Mouse (Mus musculus) heart, embryonic 11.5 days (tissue): ENCODE measurements around the gene Ssbp3. TPM values are rescaled to one million over a fixed set of nuclear protein-coding genes. Genes with fewer than 3 reads are reported as not detected.

Experiments
- ATAC-seq: fragments of 200-750 bp; cut with Nextera tagmentation; replicated peaks from 2 replicates; pipeline ENCODE4 v1.8.0; 2017; ENCODE audit warnings: moderate library complexity; ENCODE audit not compliant: insufficient number of reproducible peaks, low FRiP score, low TSS enrichment
- H3K27ac ChIP-seq: fragments of 300-500 bp; sonication (generic); 2 replicates; pipeline ENCODE4 v1.5.1; 2014; ENCODE audit warnings: mild to moderate bottlenecking, low read depth, low read length
- H3K27me3 ChIP-seq: fragments of 300-500 bp; sonication (generic); 2 replicates; pipeline ENCODE4 v1.6.1; 2014; ENCODE audit warnings: mild to moderate bottlenecking, low read length, mixed read lengths; ENCODE audit not compliant: control insufficient read depth, insufficient read depth
- H3K36me3 ChIP-seq: fragments of 300-500 bp; sonication (generic); 2 replicates; pipeline ENCODE4 v1.6.1; 2014; ENCODE audit warnings: mild to moderate bottlenecking, low read length, moderate library complexity, mixed read lengths; ENCODE audit not compliant: control insufficient read depth, insufficient read depth
- H3K4me1 ChIP-seq: fragments of 300-500 bp; sonication (generic); 2 replicates; pipeline ENCODE4 v1.6.1; 2014; ENCODE audit warnings: low read length; ENCODE audit not compliant: control insufficient read depth, insufficient read depth
- H3K4me2 ChIP-seq: fragments of 300-500 bp; sonication (generic); 2 replicates; pipeline ENCODE4 v1.6.1; 2014; ENCODE audit warnings: mild to moderate bottlenecking, moderate library complexity
- H3K4me3 ChIP-seq: fragments of 300-500 bp; sonication (generic); 2 replicates; pipeline ENCODE4 v1.5.1; 2014; ENCODE audit warnings: low read depth, low read length
- H3K9ac ChIP-seq: fragments of 300-500 bp; sonication (generic); 2 replicates; pipeline ENCODE4 v1.6.1; 2014; ENCODE audit warnings: mild to moderate bottlenecking, low read depth, low read length, moderate library complexity
- H3K9me3 ChIP-seq: fragments of 300-500 bp; sonication (generic); replicated peaks from 2 replicates; pipeline ENCODE4 v1.6.1; 2016; ENCODE audit warnings: low read length; ENCODE audit not compliant: control insufficient read depth
- WGBS: fragments of 180-500 bp; shearing (Covaris S2); extraction: QIAGEN DNeasy Blood & Tissue Kit; methylation state at CpG from one replicate; pipeline ENCODE4 v1.1.7; 2014; ENCODE audit not compliant: insufficient replicate concordance; 5-methylcytosine and 5-hydroxymethylcytosine counted together
- polyA plus RNA-seq: library from polyadenylated mRNA; unstranded; fragments of >200 nt; fragmentation: Nextera tagmentation; extraction: Ambion mirVana; gene quantifications from 2 replicates; pipeline ENCODE4 v1.2.1, GENCODE M21; 2014

The Ssbp3 gene
- polyA plus RNA-seq, 1 experiment from 2014 or later, result 63.4 TPM

DNA sequence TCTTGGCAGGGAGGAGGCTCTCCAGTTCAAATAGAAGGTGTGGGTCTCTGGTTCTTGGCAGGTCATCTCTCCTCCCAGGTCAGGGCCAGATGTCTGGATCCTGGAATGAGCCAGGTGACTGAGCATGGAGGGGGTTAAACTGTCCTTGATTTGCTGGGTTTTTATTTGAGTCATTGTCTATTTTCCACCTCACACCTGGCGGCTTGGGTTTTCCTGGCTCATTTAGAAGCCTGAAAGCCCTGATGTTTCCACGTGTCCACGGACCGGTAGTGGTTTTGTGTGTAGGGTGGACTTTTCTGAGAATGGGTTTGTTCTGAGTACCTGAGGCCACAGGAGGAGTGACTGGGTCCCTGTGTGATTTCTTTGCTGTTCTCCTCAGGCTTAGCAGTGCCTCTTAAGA, 9.6 kb downstream of the Ssbp3 start:
- H3K4me1 ChIP-seq, result peaks cover 37% of the 10 kb centered on the region
- no peak overlapping the region for H3K9ac ChIP-seq
- H3K4me2 ChIP-seq, result no peak overlapping the region
- H3K27me3 ChIP-seq, result no peaks in the 10 kb centered on the region
- no peaks in the 10 kb centered on the region for H3K9me3 ChIP-seq
- ATAC-seq, result no peak
- WGBS, result 88% methylated on average over 4 of the region's 4 CpGs
- no peak overlapping the region for H3K27ac ChIP-seq
- H3K4me3 ChIP-seq, result no peak overlapping the region
- peaks cover 39% of the 10 kb centered on the region for H3K36me3 ChIP-seq

DNA sequence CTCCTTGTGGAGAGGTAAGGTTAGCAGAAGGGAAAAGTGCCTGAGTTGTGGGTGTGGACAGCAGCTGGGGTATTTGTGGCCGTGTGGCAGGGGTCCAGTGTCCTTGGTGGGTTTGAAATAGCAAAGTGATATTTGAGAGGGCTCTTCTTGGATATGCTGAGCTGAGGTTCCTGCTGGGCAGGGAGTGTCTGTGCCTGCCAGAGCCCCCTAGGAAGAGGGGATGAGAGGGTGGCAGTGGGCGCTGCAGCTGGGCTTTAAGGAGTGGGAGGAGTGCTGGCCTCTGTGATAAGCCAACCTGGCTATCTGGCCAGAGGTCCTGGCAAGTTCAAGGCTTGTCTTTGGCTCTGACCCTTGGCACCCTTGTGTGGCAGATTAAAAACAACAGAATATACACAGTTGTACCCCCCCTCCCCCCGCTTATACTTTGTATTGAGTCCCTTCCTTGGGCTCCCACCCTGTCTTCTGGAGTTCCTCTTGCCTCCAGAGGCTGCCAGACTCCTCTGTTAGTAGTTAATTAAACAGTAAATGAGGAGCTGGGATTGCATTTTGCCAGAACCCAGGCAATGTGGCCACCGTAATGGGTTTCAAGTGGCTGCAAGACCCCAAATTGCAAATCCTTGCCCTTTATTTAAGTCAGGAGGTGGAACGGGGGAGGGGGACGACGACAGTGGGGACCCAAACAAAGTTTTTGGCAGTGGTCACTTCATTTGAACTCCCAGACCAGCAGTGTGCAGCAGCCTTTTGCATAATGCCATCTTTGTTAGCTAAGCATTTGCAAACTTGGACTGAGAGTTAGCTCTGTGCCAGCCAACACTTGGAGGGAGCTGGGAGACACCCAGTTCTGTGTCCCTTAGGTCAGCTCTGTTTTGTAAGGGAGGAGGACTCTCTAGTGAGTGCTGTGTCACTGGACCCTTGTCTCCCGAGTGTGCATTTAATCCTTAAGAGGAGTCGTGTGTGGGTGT, 11.2 kb downstream of the Ssbp3 start:
- Histone ChIP-seq H3K9me3 (no peaks in the 10 kb centered on the region), H3K4me2 (peak overlapping the region; percentile 29; the same call in 1 of the 2 replicates), H3K27ac (peak overlapping the region; percentile 22; the same call in 1 of the 2 replicates), H3K4me1 (peaks cover 35% of the 10 kb centered on the region), H3K4me3 (no peak overlapping the region), H3K9ac (0 out of 2 replicates have a peak overlapping the region, but pooled peaks have one; percentile 43), H3K27me3 (no peaks in the 10 kb centered on the region), H3K36me3 (peaks cover 28% of the 10 kb centered on the region)
- WGBS, result 69% methylated on average over 9 of the region's 9 CpGs
- no peak; the same call in 1 of the 2 replicates for ATAC-seq

DNA sequence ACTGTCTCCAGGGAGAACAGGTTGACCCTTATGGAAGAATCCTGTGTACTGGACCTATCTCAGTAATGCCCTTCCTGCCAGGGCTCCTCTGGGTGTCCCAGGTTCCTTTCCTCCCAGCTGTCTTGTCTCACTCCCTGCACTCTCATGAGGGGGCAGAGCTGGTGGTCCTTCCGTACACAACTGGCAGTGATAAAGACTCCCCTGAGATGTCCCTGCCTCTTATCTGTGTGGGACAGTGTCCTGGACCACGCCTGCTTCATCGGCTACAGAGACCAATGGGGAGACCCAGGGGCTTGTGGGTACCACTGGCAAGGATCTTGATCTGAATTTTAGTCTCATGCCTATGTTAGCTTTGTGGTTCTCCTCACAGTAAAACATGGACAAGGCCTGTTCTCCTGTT, 12.4 kb downstream of the Ssbp3 start:
- peak overlapping the region; percentile 36 for H3K4me2 ChIP-seq
- H3K36me3 ChIP-seq, result peaks cover 18% of the 10 kb centered on the region
- no peaks in the 10 kb centered on the region for H3K27me3 ChIP-seq
- ATAC-seq, result peak; percentile 87
- peaks cover 35% of the 10 kb centered on the region for H3K4me1 ChIP-seq
- no peak overlapping the region for H3K4me3 ChIP-seq
- no peaks in the 10 kb centered on the region for H3K9me3 ChIP-seq
- 44% methylated on average over 3 of the region's 3 CpGs for WGBS
- H3K9ac ChIP-seq, result no peak overlapping the region
- H3K27ac ChIP-seq, result no peak overlapping the region

DNA sequence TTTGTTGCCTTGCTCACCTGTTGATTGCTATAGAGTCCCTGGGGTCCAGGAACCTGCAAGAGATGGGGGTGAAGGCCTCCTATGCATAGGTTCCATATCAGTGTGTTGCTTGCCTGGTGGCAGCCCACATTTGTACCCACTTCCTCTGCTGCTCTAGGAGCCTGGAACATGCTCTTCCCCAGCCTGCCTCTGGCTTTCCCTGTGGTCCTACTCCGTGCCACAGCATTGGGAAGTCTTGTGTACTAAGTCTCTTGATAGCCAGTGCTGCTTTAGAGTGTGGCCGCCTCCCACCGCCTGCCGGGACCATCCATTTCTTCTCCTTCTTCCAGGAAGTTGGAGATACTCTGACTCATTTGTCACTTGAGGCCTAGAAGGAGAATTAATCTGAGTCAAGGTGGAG, 13.7 kb downstream of the Ssbp3 start:
- Histone ChIP-seq H3K4me3 (no peak overlapping the region), H3K9me3 (no peaks in the 10 kb centered on the region), H3K36me3 (peaks cover 14% of the 10 kb centered on the region), H3K9ac (no peak overlapping the region), H3K4me1 (peaks cover 35% of the 10 kb centered on the region), H3K27me3 (no peaks in the 10 kb centered on the region), H3K4me2 (peak overlapping the region; percentile 27), H3K27ac (no peak overlapping the region)
- 68% methylated on average over 4 of the region's 4 CpGs for WGBS
- no peak for ATAC-seq

DNA sequence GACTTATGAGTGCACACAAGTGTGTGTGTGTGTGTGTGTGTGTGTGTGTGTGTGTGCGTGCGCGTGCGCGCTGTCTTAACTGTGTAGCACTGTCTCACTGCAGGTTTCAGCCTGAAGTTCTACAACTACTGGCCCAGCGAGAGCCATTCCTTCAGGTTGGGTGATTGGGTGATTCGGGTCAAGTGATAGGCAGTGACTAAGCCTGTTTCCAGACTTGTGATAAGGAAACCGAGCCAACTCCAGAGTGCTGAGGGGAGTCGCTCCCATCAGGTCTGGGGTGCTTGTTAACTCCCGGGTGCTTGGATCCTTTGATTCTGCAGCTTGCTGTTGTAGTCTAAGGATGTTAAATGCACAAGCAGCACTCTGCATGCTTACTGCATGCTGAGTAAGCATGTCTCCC, 14.4 kb downstream of the Ssbp3 start:
- H3K4me3 ChIP-seq, result no peak overlapping the region
- ATAC-seq, result peak; percentile 21; the same call in 1 of the 2 replicates

DNA sequence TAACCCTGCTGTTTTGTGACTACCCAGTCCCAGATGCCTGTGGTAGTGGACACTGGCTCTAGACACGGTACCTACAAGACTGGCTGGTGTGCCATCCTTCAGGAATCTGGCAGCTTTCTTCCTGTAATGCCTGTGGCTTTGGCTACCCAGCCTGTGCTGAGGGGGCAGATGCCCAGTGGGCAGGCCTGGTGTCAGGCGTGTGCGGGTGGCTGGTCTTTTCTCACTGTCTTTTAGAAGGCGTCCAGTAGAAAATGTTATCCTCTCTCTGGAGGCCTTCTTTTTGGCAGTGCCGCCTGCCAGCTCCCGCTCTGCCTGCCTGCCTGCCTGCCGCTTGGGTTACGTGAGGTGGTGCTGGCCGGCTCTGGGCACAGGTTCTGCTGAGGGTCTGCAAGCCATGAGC, 15.9 kb downstream of the Ssbp3 start:
- no peak for ATAC-seq
- Histone ChIP-seq H3K36me3 (peaks cover 8% of the 10 kb centered on the region), H3K27ac (no peak overlapping the region), H3K4me2 (no peak overlapping the region), H3K4me3 (no peak overlapping the region), H3K9ac (no peak overlapping the region), H3K27me3 (no peaks in the 10 kb centered on the region), H3K4me1 (peaks cover 24% of the 10 kb centered on the region), H3K9me3 (no peaks in the 10 kb centered on the region)
- 94% methylated on average over 9 of the region's 9 CpGs for WGBS

More for the DNA sequence above, 14.4 kb downstream of the Ssbp3 start:
- Histone ChIP-seq H3K27ac (no peak overlapping the region), H3K9ac (no peak overlapping the region), H3K27me3 (no peaks in the 10 kb centered on the region), H3K4me1 (peaks cover 35% of the 10 kb centered on the region), H3K4me2 (no peak overlapping the region), H3K9me3 (no peaks in the 10 kb centered on the region), H3K36me3 (peaks cover 8% of the 10 kb centered on the region)
- 53% methylated on average over 10 of the region's 10 CpGs for WGBS

DNA sequence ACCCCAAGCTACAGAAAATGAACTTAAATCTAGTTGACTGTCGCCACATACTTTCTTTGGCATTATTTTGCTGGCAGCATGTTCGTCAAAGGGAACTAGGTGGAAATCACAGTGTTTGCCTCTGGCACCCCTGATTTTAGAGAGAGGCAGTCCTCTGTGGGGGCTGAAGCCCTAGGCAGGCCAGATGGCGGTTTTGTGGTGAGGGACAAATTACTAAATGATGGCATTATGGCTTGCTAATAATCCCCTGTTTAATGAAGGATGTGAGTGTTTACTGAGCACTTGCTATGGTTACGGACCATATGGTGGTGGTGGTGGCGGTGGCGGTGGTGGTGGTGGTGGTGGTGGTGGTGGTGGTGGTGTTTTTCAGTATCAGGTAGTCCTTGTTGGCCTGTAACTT, 16.5 kb downstream of the Ssbp3 start:
- H3K9ac ChIP-seq, result no peak overlapping the region
- H3K9me3 ChIP-seq, result no peaks in the 10 kb centered on the region
- H3K4me1 ChIP-seq, result peaks cover 18% of the 10 kb centered on the region
- no peak overlapping the region for H3K27ac ChIP-seq
- H3K4me2 ChIP-seq, result no peak overlapping the region
- H3K27me3 ChIP-seq, result no peaks in the 10 kb centered on the region
- peaks cover 8% of the 10 kb centered on the region for H3K36me3 ChIP-seq
- ATAC-seq, result no peak
- 95% methylated on average over 6 of the region's 6 CpGs for WGBS
- no peak overlapping the region for H3K4me3 ChIP-seq

DNA sequence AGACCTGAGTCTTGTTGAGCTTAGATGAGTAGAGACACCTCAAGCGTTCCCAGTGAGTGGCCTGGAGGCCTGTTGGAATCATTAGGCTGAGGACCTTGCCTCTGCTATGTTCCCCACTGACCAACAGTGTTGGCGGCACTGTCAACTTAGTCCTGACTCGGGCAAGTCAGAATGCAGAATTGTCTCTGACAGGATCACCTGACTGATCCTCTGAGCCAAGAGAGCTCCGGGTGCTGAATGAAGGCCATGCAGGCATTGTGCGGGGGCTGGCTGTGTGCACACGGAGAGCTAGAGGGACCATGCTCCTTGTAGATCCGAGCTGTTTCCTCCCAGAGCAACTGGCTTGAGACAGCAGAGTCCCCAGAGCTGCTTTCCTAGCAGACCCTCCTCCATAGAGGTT, 18.5 kb downstream of the Ssbp3 start:
- no peak for ATAC-seq

More for the DNA sequence above, 18.5 kb downstream of the Ssbp3 start:
- no peak overlapping the region for H3K4me2 ChIP-seq
- H3K4me3 ChIP-seq, result no peak overlapping the region
- 80% methylated on average over 7 of the region's 7 CpGs for WGBS
- H3K27ac ChIP-seq, result no peak overlapping the region
- no peak overlapping the region for H3K9ac ChIP-seq
- peaks cover 5% of the 10 kb centered on the region; the same call in 1 of the 2 replicates for H3K36me3 ChIP-seq
- peaks cover 25% of the 10 kb centered on the region for H3K4me1 ChIP-seq
- no peaks in the 10 kb centered on the region for H3K27me3 ChIP-seq
- no peaks in the 10 kb centered on the region for H3K9me3 ChIP-seq
